Mouse (Mus musculus): ENCODE measurements around the gene Nudt16l1.

Gene Nudt16l1

GRCm38 (mm10) chr16:4935931-4936703 lies 2.4 kb upstream of the Nudt16l1 start:
- TF ChIP-seq GATA4 (IDR thresholded peaks at IDR 0.05; ENCODE audit: insufficient replicate concordance, low read length) = no peak

- no peak for TF ChIP-seq GATA4 (IDR thresholded peaks at IDR 0.05; ENCODE audit: insufficient replicate concordance, low read length)
Measured at GRCm38 (mm10) chr16:4937351-4938190, 990 bp upstream of the Nudt16l1 start.

DNA sequence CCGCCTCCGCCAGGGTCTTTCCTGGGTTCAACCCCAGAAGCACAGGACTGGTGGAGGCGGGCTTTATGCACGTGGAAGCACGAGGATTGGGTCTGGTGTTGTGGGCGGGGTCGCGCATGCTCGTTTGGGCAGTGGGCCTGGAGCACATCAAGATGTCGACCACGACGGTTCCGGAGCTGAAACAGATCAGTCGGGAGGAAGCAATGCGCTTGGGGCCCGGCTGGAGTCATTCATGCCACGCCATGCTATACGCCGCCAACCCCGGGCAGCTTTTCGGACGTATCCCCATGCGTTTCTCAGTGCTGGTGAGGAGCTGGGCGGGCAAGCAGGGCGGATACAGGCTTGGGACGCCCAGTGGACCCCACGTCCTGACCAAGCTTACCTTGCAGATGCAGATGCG lies 428 bp downstream of the Nudt16l1 start:
- TF ChIP-seq GATA4 (IDR thresholded peaks at IDR 0.05; ENCODE audit: insufficient replicate concordance, low read length) = no peak

GRCm38 (mm10) chr16:4939412-4939811 lies 851 bp downstream of the Nudt16l1 start:
- no peak for TF ChIP-seq GATA4 (IDR thresholded peaks at IDR 0.05; ENCODE audit: insufficient replicate concordance, low read length)

GRCm38 (mm10) chr16:4940311-4940850 lies 1.8 kb downstream of the Nudt16l1 start:
- no peak for TF ChIP-seq GATA4 (IDR thresholded peaks at IDR 0.05; ENCODE audit: insufficient replicate concordance, low read length)

DNA sequence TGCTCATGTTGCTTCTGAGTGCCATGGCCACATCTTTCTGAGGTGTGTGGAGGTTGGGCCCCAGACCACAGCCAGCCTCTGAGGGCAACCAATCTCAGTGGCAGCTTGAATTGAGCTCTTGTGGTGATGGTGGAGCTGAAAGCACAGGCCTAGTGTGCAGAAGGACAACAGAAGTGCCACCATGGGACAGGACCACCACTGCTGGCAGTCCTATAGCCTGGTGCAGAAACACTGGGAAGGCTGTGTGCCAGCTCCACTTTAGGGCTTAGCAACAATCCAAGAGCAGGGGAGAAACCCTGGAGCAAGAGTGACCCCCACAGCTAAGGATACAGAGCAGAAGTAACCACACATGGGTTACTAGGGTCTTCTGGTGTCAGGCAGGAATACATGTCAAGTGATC lies 2.5 kb downstream of the Nudt16l1 start:
- no peak for TF ChIP-seq GATA4 (IDR thresholded peaks at IDR 0.05; ENCODE audit: insufficient replicate concordance, low read length)

DNA sequence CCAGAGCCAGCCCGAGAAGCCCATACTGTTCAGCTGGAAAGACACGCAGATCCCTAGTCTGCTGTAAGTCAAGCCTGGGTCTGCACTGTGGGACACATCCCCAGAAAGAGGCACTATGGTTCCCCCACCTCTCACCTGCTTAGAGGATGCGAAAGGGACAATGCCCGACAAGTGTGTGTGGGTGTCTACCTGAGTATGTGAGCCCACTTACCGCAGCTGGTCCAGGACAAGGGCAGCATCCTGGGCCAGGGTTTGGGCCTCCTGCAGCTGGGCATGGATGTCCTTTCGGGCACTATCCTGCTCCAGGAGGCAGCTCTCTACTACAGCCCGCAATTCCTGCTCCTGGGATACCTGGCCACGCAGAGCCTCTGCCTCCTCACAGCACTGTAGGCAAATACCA lies 4.3 kb downstream of the Nudt16l1 start:
- no peak for TF ChIP-seq GATA4 (IDR thresholded peaks at IDR 0.05; ENCODE audit: insufficient replicate concordance, low read length)

DNA sequence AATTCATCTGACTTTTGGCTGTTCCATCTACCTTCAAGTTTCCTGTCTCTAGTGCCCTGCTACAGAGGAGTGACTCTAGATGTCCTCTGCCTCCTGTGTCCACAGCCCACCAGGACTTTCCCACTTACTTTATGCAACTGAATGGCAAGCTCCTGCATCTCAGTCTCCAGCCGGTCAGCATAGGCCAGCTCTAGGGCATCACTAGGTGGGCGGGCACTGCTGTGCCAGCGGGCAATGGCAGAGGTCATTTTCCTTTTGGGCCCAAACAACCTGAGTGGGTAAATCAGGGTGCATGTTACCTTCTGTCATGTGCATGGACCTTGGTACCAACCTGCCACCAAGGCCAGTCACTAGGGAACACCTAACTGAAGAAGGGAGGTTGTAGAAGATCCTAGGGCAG lies 4.9 kb downstream of the Nudt16l1 start:
- TF ChIP-seq GATA4 (IDR thresholded peaks at IDR 0.05; ENCODE audit: insufficient replicate concordance, low read length) = no peak

GRCm38 (mm10) chr16:4945415-4945814 lies 6.9 kb downstream of the Nudt16l1 start:
- TF ChIP-seq GATA4 (IDR thresholded peaks at IDR 0.05; ENCODE audit: insufficient replicate concordance, low read length) = no peak

DNA sequence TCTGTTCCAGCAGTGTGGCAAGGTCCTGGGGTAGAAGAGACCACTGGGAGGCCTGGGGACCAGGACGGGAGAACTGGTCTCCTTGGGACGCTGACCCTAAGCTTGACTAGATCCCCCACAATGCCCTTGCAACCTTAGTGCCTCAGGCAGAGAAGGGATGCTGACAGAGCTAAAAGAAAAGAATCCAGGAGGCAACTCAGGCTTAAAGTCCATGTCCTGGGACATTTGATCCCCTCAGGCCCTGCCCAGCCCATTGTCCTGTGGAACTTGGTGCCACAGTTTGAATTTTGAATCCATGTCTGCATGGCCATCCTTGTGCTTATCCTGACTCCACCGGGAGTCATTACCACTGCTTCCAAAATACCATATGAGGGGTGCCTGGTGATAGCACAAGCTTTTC lies 7.6 kb downstream of the Nudt16l1 start:
- no peak for TF ChIP-seq GATA4 (IDR thresholded peaks at IDR 0.05; ENCODE audit: insufficient replicate concordance, low read length)

- no peak for TF ChIP-seq GATA4 (IDR thresholded peaks at IDR 0.05; ENCODE audit: insufficient replicate concordance, low read length)
Measured at GRCm38 (mm10) chr16:4947378-4947777, 8.8 kb downstream of the Nudt16l1 start.

DNA sequence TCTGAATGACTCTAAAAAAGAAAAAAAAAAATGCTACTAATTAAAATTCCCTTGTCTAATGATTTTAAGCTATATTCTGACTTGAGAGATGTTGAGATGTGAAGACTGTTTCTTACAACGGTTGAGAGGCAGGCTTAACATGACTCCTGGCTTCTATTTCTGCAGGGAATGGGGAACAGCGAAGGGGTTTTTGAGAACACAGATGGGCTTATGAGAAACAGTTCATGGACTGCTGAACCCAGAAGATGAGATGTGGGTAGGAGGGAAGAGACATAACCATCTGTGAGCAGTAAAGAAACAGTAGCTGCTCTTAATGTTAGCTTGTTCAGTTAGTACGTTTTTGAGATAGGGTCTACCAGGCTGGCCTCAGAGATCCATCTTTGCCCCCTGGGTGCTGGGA lies 18.0 kb downstream of the Nudt16l1 start:
- no peak for TF ChIP-seq GATA4 (IDR thresholded peaks at IDR 0.05; ENCODE audit: insufficient replicate concordance, low read length)

DNA sequence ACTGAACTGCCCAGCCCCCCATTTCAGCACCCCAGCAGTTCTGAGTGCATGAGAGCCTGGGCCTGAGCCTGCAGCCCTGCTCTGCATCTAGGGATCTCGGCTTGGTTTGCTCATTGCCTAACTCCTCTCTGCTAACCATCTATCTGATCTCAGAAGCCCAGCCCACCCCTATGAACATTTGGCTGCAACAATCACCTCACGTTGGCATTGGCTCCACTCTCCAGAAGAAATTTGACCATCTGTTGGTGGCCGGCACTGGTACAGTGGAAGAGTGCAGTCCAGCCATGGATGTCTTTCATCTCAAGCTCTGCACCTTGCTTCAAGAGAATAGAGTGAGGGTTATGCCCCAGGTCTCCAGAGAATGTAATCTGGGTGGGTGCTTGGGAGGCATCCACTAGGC lies 18.9 kb downstream of the Nudt16l1 start:
- no peak for TF ChIP-seq GATA4 (IDR thresholded peaks at IDR 0.05; ENCODE audit: insufficient replicate concordance, low read length)

DNA sequence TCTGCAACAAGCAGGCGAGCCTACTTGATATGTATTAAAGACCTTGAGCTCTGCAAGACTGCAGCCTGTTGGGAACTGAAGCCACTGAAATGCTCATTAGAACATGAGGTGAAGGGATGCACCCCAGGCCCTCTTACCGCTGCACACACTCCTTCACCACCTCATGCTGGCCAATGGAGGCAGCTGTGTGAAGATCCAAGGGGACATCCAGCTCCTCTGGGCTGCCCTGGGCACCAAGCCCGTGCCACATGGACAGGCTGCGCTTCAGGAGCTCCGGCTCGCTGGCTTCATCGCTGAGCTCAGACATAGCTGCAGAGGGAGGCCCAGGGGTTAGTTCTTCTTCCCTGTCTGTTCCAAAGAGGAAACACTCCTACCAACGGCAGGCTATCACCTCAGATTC lies 21.7 kb downstream of the Nudt16l1 start:
- no peak for TF ChIP-seq GATA4 (IDR thresholded peaks at IDR 0.05; ENCODE audit: insufficient replicate concordance, low read length)

- no peak for TF ChIP-seq GATA4 (IDR thresholded peaks at IDR 0.05; ENCODE audit: insufficient replicate concordance, low read length)
Measured at GRCm38 (mm10) chr16:4963346-4963745, 24.8 kb downstream of the Nudt16l1 start.

All from liver, adult (tissue).